Mouse (Mus musculus) cerebellum, adult 18-20 months (tissue): Measurements from ENCODE around the gene Bpnt1.

Experiments used
- DNase-seq, 2 experiments: peaks; one replicate each; pipeline ENCODE4 v3.0.0; 2021

Bpnt1 gene

DNA sequence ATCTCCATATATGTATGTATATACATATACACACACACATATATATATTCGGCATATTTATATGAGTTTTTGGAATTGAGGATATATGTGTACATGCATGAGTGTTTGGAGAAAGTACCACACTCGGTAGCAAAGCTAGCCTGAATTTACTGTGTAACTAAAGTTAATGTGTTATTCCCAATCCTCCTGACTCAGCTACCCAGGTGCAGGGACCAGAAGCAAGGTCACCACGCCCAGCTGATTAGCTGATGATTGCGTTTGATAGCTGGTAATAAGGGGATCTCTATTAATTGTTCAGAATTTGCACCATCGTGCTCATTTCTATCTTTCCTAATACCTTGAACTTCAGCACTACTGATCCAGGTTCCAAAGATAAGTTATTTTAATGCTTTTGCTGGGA, 1.7 kb downstream of the Bpnt1 start:
- no peak for DNase-seq

DNA sequence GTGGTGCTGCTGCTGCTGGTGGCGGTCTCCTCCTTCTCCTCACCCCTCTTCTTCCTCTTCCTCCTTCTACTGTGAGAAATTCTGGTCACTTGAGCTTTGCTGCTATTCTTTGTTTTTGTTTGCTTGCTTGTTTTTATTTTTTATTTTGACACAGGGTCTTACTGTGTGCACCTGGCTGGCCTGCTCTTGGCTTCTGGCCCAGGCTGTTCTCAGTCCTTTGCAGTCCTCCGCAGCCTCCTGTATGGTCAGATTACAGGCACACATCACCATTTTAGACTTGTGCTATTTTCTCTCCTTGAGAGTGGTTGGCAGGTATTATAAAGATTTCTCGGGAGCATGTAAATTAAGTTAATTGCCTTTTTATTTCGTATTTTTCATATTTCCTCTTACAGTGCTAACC, 2.2 kb downstream of the Bpnt1 start:
- DNase-seq: peak; percentile 28 to 31

DNA sequence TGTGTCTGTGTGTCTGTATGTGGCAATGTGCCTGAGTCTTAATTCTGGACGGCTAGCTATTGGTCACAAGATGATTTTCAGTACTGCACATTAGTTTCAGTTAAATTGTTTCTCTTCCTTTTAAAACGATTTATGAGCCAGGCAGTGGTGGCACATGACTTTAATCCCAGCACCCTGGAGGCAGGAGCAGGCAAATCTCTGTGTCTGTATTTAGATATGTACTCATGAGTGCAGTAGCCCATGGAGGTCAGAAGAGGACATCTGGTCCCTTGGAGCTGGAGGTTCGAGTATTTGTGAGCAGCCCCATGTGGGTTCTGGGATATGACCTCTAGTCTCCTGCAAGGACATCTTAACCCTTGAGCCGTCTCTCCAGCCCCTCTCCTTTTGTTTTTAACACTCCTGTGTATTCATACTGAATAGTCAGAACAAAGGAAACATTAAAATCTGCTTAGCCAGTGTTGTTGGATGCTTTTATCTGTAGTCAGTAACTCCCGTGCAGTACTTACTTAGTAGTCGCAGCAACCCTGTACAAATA, 3.3 kb downstream of the Bpnt1 start:
- DNase-seq: no peak

DNA sequence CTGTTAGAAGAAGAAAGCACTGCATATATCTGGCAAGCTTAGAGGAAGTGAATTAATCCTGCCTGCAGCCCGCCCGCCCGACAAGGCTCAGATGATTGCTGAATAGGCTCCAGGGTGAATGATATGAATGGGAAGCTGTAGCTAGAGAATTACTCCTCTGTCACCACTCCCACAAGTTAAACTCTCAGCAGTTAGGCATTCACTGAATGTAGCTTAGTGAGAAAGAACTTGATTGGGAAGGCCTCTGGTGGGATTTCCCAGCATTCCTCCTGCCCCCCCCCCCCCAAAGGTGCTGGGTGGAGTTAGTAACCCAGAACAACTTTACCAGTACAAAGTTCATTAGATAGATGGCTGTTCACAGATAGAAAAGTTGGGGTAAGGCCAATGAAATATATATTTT, 4.6 kb downstream of the Bpnt1 start:
- DNase-seq: no peak

DNA sequence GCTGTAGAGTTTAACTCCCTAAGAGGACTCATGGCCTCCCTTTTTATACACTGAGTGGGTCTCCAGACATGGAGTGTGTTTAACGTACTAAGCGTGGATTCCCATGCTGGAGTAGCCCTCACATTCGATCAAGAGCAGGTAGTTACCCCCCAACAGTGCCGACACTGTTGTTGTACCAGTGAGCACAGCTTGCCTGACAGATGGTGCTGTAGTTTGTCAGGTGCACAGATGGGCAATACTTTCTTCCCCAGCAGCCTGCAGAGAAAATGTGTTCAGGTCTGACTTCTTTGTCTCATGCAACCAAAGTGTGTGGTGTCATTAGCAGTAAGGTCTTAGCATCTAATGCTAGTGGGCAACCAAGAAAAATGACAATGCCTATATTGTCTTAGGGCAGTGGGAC, 10.5 kb downstream of the Bpnt1 start:
- peak; percentile 57 to 66 for DNase-seq

DNA sequence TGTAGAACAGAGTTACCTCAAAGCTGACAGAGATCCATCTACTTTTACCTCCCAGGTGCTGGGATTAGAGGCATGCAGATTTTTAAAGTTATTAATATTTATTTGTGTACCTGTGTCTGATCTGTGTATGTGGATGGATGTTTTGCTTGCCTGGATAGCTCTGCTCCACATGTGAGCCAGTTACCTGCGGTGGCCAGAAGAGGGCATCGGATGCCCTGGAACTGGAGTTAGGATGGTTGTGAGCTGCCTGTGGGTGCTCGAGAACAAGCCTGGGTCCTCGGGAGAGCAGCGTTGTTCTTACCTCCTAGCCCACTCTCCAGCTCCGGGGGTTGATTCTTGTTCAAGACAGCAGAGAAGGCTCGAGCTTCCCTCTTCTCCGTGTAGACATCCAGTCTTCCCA, 11.5 kb downstream of the Bpnt1 start:
- DNase-seq: no peak

DNA sequence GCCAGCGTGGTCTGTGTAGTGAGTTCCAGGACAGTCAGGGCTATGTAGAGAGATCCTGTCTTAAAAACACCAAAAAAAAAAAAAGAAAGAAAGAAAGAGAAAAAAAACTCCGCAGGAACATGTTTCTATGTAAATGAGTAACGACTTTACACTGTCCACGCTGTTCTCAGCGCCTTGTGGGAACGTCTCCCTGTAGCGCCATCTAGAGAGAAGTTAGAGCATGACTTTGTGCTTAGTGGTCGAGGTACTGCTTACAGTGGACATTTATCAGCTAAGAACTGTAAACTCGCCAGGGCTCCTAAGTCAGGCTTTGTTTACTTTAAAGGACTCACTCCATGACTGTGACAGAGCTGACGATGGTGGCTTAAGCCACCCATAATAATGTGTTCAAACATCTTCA, 14.2 kb downstream of the Bpnt1 start:
- DNase-seq: no peak

DNA sequence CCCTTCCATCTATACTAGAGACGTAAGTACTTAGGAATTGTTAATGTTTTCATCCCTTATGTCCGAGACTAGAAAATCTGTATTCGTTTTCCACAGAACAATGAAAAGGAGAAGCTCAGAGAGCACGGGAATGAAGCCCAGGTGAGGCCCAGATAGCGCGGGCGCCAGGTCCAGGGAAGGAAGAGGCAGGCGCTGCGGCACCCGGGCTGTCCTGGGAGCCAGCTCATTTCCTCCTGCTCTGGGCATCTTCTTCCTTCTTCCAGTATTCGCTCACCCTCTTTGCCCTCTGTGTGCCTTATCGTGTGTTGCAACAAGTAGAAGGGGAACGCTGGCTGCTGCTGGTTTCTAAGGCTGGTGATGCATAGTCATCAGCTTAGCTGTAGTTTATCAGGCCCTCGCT, 17.8 kb downstream of the Bpnt1 start:
- no peak for DNase-seq

DNA sequence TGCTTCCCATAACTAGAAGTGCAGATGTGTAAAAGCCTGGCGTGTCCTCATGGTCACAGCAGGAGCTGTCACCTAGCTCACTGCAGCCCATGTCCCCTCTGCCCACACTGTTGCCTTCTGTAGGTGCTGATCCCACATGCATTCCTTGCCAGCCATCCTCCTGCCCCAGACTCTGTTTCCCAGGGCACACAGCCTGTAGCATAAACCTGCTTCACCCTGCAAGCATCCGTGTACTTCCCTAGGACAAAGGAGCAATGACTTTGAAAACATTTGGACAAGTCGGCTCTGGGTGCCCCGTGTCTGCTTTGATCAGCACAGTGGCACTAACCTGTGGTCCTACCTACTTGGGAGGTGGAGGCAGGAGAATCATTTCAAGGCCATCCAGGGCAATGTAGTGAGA, 18.7 kb downstream of the Bpnt1 start:
- DNase-seq: no peak

DNA sequence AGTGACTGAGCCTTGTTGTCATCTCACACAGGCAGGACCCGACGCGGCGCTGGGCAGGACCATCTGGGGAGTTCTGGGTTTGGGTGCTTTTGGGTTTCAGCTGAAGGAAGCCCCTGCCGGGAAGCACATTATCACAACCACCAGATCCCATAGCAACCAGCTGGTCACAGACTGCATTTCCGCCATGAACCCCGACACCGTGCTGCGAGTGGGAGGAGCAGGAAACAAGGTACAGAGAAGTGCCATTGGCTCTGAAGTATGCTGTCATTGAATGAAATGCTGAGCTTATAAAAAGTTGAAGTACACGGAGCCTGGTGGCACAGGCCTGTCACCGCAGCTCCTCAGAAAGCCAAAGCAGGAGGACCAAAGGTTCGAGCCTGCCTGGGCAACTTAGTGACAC, 20.2 kb downstream of the Bpnt1 start:
- DNase-seq: no peak

DNA sequence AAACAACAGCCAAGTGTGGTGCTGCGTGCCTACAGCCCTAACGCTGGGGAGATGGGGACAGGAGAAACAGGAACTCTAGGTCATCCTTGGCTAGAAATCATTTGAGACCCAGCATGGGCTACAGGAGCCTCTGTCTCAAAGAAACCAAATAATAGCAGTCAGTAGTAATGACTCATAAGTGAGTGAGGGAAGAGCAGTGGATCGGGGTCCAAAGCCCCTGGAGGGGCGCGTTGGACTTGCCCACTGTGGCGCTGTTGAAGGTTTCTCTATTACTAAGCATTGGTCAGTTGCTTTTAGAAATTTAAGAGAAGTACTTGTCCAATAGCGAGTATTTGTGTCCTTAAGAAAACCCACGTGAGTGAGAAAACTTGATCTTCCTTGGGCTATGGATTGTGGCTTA, 21.4 kb downstream of the Bpnt1 start:
- no peak for DNase-seq

DNA sequence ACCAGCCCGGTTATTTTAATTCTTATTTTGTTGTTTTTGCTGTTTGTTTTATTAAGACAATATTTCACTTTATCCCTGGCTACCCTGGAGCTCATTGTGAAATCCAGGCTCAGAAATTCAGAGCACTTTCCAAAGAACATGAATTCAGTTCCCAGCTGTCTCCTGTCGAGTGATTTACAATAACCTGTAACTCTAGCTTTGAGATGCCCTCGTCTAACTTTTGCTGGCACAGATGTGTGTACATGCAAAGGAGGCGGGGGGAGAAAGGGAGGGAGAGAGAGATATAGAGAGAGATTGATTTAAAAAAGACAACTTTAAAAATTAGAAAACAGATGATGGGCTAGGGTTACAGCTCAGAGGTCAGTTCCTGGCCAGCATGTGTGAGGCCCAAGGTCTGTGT, 22.8 kb downstream of the Bpnt1 start:
- no peak for DNase-seq

DNA sequence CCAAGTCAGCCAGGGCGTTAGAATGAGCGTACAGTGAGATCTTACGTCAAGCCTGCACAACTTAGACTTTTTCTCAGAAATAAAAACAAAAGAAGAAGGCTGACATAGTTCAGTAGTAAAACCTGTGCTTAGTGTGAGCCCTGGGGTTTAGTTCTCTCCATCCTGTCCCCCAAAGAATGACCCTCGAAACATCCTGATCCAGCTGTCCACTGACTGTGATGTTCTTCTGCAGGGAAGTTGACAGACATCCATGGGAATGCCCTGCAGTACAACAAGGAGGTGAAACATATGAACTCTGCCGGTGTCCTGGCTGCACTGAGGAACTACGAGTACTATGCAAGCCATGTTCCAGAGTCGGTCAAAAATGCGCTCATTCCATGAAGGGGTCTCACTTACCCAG, 24.3 kb downstream of the Bpnt1 start:
- no peak for DNase-seq

DNA sequence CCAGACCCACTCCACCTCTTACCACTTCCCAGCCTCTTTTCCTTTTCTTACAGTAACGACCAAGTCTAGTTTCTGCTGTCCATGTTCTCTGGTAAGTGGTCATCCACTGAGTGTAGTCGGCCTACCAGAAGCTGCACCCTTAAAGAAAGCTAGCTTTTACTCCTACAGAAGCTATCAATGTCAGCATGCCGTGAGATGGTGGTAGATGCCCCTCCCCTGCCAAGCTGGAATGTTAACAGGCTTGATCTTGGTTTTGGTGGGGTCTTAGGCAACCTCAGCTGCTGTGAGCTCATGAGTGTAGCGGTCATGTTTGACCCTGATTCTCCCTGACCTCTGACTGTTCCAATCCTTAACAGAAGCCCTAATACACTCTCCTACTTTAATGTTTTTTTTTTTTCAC, 26.3 kb downstream of the Bpnt1 start:
- DNase-seq: no peak

DNA sequence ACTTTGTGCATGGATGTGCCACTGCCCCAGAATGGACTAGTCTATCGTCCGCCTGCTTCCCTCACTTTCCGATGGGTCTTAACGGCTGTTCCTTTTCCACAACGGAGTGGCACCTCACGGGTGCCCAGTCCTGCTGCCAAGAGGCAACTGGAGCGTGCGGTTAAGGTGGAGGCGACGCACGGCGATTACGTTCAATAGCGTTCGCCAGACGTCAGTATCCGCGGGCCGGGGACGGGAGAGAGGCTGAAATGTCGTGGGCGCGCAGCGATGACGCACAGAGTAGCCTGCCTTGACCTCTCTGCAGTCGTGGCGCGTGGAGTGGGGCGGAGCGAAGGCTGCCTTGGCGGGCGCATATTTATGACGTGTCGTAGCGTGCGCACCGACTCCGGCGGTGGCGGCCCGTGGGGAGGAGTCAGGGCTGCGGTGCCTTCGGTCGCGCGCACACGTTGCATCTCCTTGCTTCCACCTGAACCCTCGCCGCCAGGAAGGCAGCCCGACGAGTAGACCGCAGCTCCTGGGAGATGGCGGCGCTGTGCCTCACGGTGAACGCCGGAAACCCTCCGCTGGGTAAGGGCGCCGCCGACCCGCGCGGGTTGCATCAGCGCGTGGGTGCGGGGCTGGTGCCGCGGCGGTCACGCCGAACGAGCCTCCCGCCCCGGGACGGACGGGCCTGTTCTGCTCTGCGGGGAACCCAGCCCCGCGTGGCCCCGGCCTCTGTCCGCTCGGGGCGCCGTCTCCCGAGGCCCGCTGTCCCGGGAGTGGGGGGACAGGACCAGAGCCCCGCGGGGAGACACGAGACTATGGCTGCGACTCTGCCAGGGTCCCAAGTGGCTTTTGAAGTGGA, 30.9 kb downstream of the Bpnt1 start, which contains the start of gene Eprs:
Eprs (plus strand) TSS at position 368 of the 844 bp plus-strand sequence.
- DNase-seq: peak; percentile 99

DNA sequence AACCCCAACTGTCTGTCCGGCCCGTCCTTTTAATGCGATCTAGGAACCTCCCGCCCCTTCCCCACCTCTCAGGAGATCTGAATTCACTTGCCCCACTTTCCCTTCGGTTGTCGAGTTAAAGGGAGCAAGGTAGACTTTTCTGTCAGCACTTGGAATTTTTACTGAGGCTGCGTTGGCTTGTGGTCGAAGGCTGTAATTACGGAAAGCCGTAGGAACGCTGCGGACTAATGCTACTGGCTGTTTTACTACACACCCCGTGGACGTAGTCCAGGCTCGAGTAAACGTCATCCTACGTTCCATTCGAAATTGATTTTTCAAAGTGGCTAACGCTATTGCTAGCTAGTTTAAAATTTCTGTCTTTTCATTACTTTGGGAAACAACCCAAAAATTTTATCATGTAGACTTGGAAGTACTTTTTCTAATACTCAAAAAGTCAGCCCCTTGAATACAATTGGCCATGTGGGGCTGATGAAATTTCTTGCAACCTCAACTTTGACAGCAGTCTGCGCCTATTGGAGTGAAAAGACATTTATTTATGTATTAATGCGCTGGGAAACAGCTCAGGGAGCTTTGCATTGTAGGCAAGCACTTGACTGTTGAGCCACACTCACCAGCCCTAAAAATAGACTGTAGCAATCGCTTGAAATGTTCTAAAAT, 31.7 kb downstream of the Bpnt1 start:
- peak; percentile 43 to 44 for DNase-seq

DNA sequence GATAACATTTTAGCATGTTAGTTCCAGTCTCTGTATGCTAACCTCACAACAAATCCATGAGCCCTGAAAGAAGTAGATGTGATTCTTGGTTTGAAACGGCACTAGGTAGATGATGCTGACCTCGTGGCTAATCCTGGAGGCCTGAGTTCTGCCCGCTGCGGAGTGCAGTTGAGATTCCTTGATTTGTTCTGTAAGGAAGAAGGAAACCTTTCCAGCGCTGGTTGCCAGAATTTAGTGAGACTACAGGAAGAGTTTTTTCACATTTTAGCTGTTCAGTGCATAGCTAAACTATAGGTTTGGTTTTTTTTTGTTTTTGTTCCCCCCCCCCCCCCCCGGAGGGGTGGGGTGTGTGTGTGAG, 32.2 kb downstream of the Bpnt1 start:
- no peak for DNase-seq

DNA sequence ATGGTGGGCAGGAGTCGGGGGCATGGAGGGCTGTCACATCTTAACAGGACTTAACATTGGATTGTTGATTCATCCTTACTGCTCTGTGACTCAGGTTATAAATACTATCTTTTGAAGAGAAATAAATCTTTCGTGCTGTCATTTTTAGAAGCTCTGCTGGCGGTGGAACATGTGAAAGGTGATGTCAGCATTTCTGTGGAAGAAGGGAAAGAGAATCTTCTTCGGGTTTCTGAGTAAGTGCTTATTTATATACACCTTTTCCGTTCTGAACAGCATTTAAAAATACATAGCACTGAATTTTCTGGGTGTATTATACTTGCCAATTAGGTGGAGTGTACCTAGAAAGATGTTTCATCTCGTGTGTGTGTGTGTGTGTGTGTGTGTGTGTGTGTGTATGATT, 35.4 kb downstream of the Bpnt1 start:
- no peak for DNase-seq

DNA sequence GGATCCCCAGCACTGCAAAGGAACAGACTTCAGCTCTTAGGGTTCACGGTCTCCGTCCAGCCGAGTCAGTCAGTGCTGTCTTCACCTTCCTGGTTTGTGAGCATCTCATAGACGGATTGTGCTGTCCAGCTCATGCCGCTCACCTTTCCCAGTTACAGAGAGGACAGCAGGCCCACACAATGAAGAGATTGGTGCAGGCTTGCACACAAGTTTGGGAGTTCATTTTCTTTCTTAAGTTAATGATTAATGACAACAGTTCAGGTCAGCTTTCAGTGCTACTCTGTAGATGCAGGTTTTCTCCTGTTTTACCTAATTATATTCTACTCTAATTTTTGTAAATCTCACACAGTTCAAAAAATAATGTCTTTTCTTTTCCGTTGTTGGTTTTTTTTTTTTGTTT, 38.0 kb downstream of the Bpnt1 start:
- DNase-seq: no peak

DNA sequence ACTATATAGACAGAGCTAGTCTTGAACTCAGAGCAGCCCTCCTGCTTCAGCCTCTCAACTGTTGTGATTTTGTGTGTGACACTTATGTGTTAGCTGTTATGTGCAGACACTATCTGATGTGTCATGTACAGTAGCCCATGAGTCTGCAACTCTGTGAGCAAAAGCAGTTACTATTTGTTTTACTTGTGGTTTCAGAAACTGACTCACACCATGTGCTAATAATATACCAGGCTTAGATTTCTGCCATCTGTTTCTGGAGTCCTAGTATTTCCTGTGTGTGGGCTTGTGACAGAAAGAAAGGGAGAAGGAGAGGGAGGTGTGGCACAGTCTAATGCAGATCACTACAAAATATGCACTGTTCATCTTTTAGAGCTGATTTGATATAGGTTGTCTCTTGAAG, 44.4 kb downstream of the Bpnt1 start:
- DNase-seq: no peak

DNA sequence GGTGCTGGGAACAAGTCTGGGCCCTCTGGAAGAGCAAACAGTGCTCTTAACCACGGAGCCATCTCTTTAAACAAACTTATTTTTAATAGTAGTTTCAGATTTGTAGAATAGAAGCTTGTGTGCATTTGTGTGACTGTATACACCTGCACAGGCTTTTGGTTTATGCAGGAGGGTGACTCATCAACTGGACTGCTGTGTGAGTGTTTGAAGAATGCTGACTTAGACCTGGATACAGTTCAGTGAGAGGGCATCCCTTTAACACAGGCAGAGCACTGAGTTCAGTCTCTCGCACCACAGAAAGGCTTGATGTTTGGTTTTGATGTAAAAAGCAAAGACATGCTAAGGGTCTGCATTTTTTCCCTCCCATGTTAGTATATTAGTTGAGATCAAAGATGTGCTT, 45.5 kb downstream of the Bpnt1 start:
- DNase-seq: no peak

DNA sequence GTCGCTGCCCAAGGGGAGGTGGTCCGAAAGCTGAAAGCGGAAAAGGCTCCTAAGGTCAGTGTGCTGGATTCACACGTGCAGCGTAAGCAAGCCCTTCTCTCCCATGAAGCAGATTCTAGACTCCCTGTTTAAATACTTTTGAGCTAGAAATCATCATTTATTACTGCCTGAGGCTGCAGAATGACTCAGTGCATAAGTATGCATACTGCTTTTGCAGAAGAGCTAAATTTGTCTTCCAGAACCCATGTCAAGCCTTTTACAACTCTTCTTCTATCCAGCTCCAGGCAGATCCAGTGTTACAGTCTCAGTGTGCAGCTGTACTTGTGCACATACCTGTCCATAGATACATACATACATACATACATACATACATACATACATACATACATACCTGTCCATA, 69.7 kb downstream of the Bpnt1 start:
- DNase-seq: no peak

DNA sequence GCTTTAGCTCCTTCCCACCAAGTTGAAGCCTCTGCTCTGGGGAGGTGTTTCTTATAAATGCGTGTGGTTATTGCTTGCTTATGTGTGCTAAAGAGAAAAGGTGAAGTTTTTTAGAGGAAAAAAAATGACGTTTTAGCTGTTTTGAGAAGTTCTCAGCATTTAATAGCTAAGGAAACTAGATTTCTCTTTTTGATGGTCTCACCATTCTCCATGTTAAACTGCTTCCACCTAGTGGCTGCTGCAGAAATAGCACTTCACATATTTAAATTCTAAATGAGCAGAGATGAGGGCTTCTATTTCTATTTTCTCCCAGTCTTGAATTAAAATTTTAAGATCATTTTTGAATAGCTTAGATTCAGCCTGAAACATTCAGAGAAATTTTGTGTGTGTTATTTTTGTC, 72.1 kb downstream of the Bpnt1 start:
- DNase-seq: peak; percentile 28 to 36

DNA sequence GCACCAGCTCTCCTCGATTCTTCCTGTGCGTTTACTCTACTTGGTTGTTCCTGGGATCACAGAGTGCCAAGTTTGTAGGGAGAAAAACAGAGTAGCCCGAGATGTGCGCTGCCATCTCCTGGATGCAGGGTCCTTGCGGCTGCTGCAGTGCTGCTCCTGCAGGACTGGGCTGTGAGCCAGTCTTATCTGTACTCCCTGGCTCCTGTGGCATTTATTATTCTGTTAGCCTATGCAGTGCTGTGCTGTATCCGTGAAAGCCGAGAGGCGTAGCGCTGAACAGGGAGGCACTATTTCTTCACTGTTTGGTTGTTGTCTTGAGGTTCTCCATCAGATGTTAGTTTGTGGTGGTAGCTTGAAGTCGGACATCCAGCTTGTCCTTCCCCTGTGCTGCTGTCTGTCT, 74.0 kb downstream of the Bpnt1 start:
- no peak for DNase-seq
